Mouse (Mus musculus) heart, postnatal 0 days (tissue): ENCODE data around the gene Caml.

Experiments used
- CTCF ChIP-seq: IDR thresholded peaks from 2 replicates; pipeline ENCODE4 v1.5.1; 2016; ENCODE audit warnings: antibody characterized with exemption, control low read depth, low read depth
- EP300 ChIP-seq: IDR thresholded peaks from 2 replicates; pipeline ENCODE4 v1.6.1; 2016; ENCODE audit warnings: antibody characterized with exemption, low read depth

DNA sequence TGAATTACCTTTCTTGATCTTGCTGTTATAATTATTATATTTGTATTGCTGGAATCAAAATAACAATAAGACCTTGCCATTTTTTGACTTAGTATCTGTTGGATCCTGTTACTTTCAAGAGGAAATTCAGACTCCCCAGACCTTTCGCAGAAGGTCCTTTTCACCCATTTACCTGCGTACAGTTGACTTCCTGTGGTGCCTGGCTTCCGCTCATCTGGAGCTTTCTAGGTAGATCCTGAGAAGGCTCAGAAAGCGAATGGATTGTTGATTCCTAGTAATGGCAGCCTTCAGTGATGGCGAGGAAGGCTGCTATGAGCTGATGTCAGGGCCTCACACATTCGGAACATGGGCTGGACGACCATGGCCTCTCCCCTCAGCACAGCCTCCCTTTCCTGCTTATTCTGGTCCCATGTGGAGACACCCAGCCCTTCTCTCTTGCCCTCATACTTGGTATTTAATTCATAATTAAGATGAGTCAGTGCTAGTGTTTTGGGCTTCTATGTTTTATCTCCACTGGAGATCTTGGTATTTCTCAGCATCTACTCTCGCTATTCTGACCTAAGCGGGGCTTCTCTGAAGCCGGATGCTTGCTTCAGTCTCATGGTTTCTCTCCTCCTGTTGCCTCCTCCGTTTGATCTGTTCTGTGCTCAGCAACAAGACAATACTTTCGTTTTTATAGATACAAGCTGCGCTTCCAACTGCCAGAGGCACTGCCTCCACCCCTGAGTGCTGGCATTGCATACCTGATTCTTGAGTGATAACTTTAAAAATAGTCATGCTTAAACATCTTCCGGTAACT, 13.6 kb downstream of the Caml start:
- TF ChIP-seq CTCF (no peak), EP300 (no peak)
